Comparison of ENCODE assay signal across 26 mouse cellular contexts in genomic region chr19:60843324-60843723, GRCm38 (mm10). TPM values are rescaled to one million over a fixed set of nuclear protein-coding genes. Genes with fewer than 3 reads are reported as not detected.
A peak's percentile ranks its signal among the peaks of the same experiment; 100 is the strongest.
DNase-seq lines count a peak whose midpoint lies in the region; ATAC-seq and TF ChIP-seq lines count a peak whose summit lies in the region.
"Had no signal": no experiment of that assay in that cellular context is flagged by ENCODE, and none has a peak within 500 bp of the region (broad histone marks: within the 10 kb centered on the region; RNA-seq: fewer than 3 reads in every experiment).

No protein-coding gene starts in this region.

- H3K27me3 ChIP-seq in stomach, embryonic 15.5 days (replicated peaks), result no peaks in the 10 kb centered on the region
- no peaks in the 10 kb centered on the region for H3K27me3 ChIP-seq in stomach, postnatal 0 days (ENCODE audit: control insufficient read depth, insufficient read depth, low read length)
- no peaks in the 10 kb centered on the region for H3K27me3 ChIP-seq in liver, embryonic 14.5 days (ENCODE audit: control insufficient read depth, insufficient read depth, low read length)
- H3K27me3 ChIP-seq: embryonic facial prominence, embryonic 12.5 days; heart, embryonic 15.5 days; midbrain, embryonic 12.5 days; neural tube, embryonic 15.5 days had no signal

- H3K4me2 ChIP-seq in stomach, embryonic 15.5 days, result no peak overlapping the region
- no peak overlapping the region for H3K4me2 ChIP-seq in stomach, postnatal 0 days (replicated peaks; ENCODE audit: low read depth)
- H3K4me2 ChIP-seq in liver, embryonic 14.5 days (ENCODE audit: low read depth), result peak overlapping the region; percentile 39
- H3K4me2 ChIP-seq: embryonic facial prominence, embryonic 12.5 days; heart, embryonic 15.5 days; hindbrain, embryonic 14.5 days; midbrain, embryonic 12.5 days; neural tube, embryonic 15.5 days had no signal

- DNase-seq in stomach, postnatal 0 days (ENCODE audit: low spot score), result no peak
- peak; percentile 35 to 48 (median 39) for DNase-seq in liver, embryonic 14.5 days (ENCODE audit: low read depth in 3 of 3, low spot score in 3 of 3)
- DNase-seq in cerebellum, adult 11-12 months, result no peak
- DNase-seq in urinary bladder, postnatal 36 days (ENCODE audit: low spot score in 2 of 2), result no peak
- DNase-seq in kidney, postnatal 10 days, result no peak
- DNase-seq: adrenal gland, postnatal 10 days; cerebellum, adult 9-11 months; gastrocnemius, postnatal 36 days; heart, postnatal 36 days; kidney, adult 2 months; kidney, postnatal 25 days; layer of hippocampus, postnatal 36 days; lung, adult 18-20 months; lung, postnatal 10 days; thymus, adult 2 months; thymus, postnatal 4 days had no signal

- no peaks in the 10 kb centered on the region for H3K4me1 ChIP-seq in stomach, embryonic 15.5 days
- no peaks in the 10 kb centered on the region for H3K4me1 ChIP-seq in stomach, postnatal 0 days (replicated peaks; ENCODE audit: control insufficient read depth, insufficient read depth)
- H3K4me1 ChIP-seq in liver, embryonic 14.5 days (replicated peaks; ENCODE audit: control insufficient read depth in 2 of 2, insufficient read depth in 2 of 2, low read length in 1 of 2), result peaks cover 18 to 19% of the 10 kb centered on the region in 2 experiments
- H3K4me1 ChIP-seq: embryonic facial prominence, embryonic 12.5 days; midbrain, embryonic 12.5 days; neural tube, embryonic 15.5 days had no signal

- no peak overlapping the region for H3K27ac ChIP-seq in stomach, embryonic 15.5 days
- no peak overlapping the region for H3K27ac ChIP-seq in stomach, postnatal 0 days (replicated peaks)
- peak overlapping the region; percentile 18 for H3K27ac ChIP-seq in liver, embryonic 14.5 days
- H3K27ac ChIP-seq: embryonic facial prominence, embryonic 12.5 days; heart, embryonic 15.5 days; hindbrain, embryonic 14.5 days; midbrain, embryonic 12.5 days; neural tube, embryonic 15.5 days had no signal

- no peaks in the 10 kb centered on the region for H3K9me3 ChIP-seq in stomach, embryonic 15.5 days
- no peaks in the 10 kb centered on the region for H3K9me3 ChIP-seq in stomach, postnatal 0 days (ENCODE audit: control insufficient read depth, low read length)
- no peaks in the 10 kb centered on the region for H3K9me3 ChIP-seq in liver, embryonic 14.5 days (ENCODE audit: control insufficient read depth, low read length)
- H3K9me3 ChIP-seq: embryonic facial prominence, embryonic 12.5 days; heart, embryonic 15.5 days; midbrain, embryonic 12.5 days; neural tube, embryonic 15.5 days had no signal

- ATAC-seq in stomach, embryonic 15.5 days (ENCODE audit: insufficient read depth, low FRiP score, low read depth), result peak; percentile 63; the same call in 1 of the 2 replicates
- no peak for ATAC-seq in stomach, postnatal 0 days (ENCODE audit: low FRiP score, low TSS enrichment)
- ATAC-seq in erythroblast, adult 5-6 weeks (replicated peaks; ENCODE audit: low FRiP score, poor library complexity, severe bottlenecking), result peak; percentile 82
- peak; percentile 85 for ATAC-seq in liver, embryonic 14.5 days (ENCODE audit: insufficient read depth)
- ATAC-seq: forebrain, embryonic 16.5 days; inflammation-experienced regulatory T-cells, adult 6 months had no signal

- TF ChIP-seq CTCF in stomach, postnatal 0 days (IDR thresholded peaks at IDR 0.05; ENCODE audit: low read depth), result no peak
- TF ChIP-seq CTCF in liver, embryonic 14.5 days (IDR thresholded peaks at IDR 0.05; ENCODE audit: low read depth), result no peak

- no peak overlapping the region for H3K9ac ChIP-seq in stomach, embryonic 15.5 days
- no peak overlapping the region for H3K9ac ChIP-seq in stomach, postnatal 0 days (ENCODE audit: low read length)
- H3K9ac ChIP-seq in liver, embryonic 14.5 days (replicated peaks), result no peak overlapping the region; the same call in none of the 2 replicates
- H3K9ac ChIP-seq: embryonic facial prominence, embryonic 12.5 days; heart, embryonic 15.5 days; hindbrain, embryonic 14.5 days; midbrain, embryonic 12.5 days; neural tube, embryonic 15.5 days had no signal

- H3K4me3 ChIP-seq in stomach, embryonic 15.5 days (replicated peaks), result no peak overlapping the region
- H3K4me3 ChIP-seq in stomach, postnatal 0 days (ENCODE audit: low read depth, low read length), result no peak overlapping the region
- H3K4me3 ChIP-seq in liver, embryonic 14.5 days (ENCODE audit: insufficient read depth in 1 of 2, low read depth in 2 of 2, low read length in 2 of 2), result no peak overlapping the region
- H3K4me3 ChIP-seq: embryonic facial prominence, embryonic 12.5 days; erythroblast, embryonic 14.5 days; heart, embryonic 15.5 days; midbrain, embryonic 12.5 days; neural tube, embryonic 15.5 days had no signal

- H3K36me3 ChIP-seq in stomach, embryonic 15.5 days, result 0 out of 2 replicates have a peak, but pooled peaks cover 3% of the 10 kb centered on the region
- H3K36me3 ChIP-seq in stomach, postnatal 0 days (ENCODE audit: control insufficient read depth, insufficient read depth, low read length), result no peaks in the 10 kb centered on the region
- peaks cover 7% of the 10 kb centered on the region; the same call in 1 of the 2 replicates for H3K36me3 ChIP-seq in liver, embryonic 14.5 days (replicated peaks; ENCODE audit: control insufficient read depth, insufficient read depth, low read depth)

- no peak for TF ChIP-seq EP300 in stomach, postnatal 0 days (optimal IDR thresholded peaks at IDR 0.05)
- TF ChIP-seq EP300 in liver, embryonic 14.5 days (IDR thresholded peaks at IDR 0.05; ENCODE audit: low read depth), result peak; percentile 81

RNA-seq across cellular contexts. Expression of gene Sfxn4, which starts 18.0 kb away (rescaled TPM):
- 5.7 and 5.8 TPM in 2 replicates for polyA plus RNA-seq in stomach, embryonic 15.5 days (2015; fragmentation: Nextera tagmentation; extraction: Ambion mirVana)
- polyA plus RNA-seq in stomach, postnatal 0 days (2015; fragmentation: Nextera tagmentation; extraction: Ambion mirVana), result 2.2 and 2.8 TPM in 2 replicates
- total RNA-seq in erythroblast, adult 5-6 weeks (2015; ENCODE audit: low replicate concordance), result 7.3 and 11.9 TPM in 2 replicates
- total RNA-seq in erythroblast, adult 5-6 weeks (2017; ENCODE audit: low replicate concordance), result 3.5 and 13.2 TPM in 2 replicates
- polyA plus RNA-seq in liver, embryonic 14.5 days (2012; rRNA removed), result 0.90 and 0.98 TPM in 2 replicates
- polyA plus RNA-seq in liver, embryonic 14.5 days (2014; fragmentation: Nextera tagmentation; extraction: Ambion mirVana), result 0.94 and 1.2 TPM in 2 replicates

RNA-seq across cellular contexts. Expression of gene Prdx3, which starts 31.0 kb away (rescaled TPM):
- polyA plus RNA-seq in stomach, embryonic 15.5 days (2015; fragmentation: Nextera tagmentation; extraction: Ambion mirVana), result 122 and 128 TPM in 2 replicates
- polyA plus RNA-seq in stomach, postnatal 0 days (2015; fragmentation: Nextera tagmentation; extraction: Ambion mirVana), result 123 and 127 TPM in 2 replicates
- 99.3 and 105 TPM in 2 replicates for total RNA-seq in erythroblast, adult 5-6 weeks (2015; ENCODE audit: low replicate concordance)
- 88.4 and 96.3 TPM in 2 replicates for total RNA-seq in erythroblast, adult 5-6 weeks (2017; ENCODE audit: low replicate concordance)
- polyA plus RNA-seq in liver, embryonic 14.5 days (2012; rRNA removed), result 152 and 217 TPM in 2 replicates
- polyA plus RNA-seq in liver, embryonic 14.5 days (2014; fragmentation: Nextera tagmentation; extraction: Ambion mirVana), result 401 and 411 TPM in 2 replicates

RNA-seq across cellular contexts. Expression of gene Fam45a, which starts 31.9 kb away (rescaled TPM):
- polyA plus RNA-seq in stomach, embryonic 15.5 days (2015; fragmentation: Nextera tagmentation; extraction: Ambion mirVana), result 30.8 and 33.1 TPM in 2 replicates
- 23.6 and 24.5 TPM in 2 replicates for polyA plus RNA-seq in stomach, postnatal 0 days (2015; fragmentation: Nextera tagmentation; extraction: Ambion mirVana)
- total RNA-seq in erythroblast, adult 5-6 weeks (2015; ENCODE audit: low replicate concordance), result 11.7 and 15.5 TPM in 2 replicates
- 6.6 and 14.0 TPM in 2 replicates for total RNA-seq in erythroblast, adult 5-6 weeks (2017; ENCODE audit: low replicate concordance)
- polyA plus RNA-seq in liver, embryonic 14.5 days (2012; rRNA removed), result 8.5 and 11.8 TPM in 2 replicates
- 25.7 and 29.3 TPM in 2 replicates for polyA plus RNA-seq in liver, embryonic 14.5 days (2014; fragmentation: Nextera tagmentation; extraction: Ambion mirVana)

RNA-seq across cellular contexts. Expression of gene Grk5, which starts 46.2 kb away (rescaled TPM):
- 1.9 and 2.8 TPM in 2 replicates for polyA plus RNA-seq in stomach, embryonic 15.5 days (2015; fragmentation: Nextera tagmentation; extraction: Ambion mirVana)
- polyA plus RNA-seq in stomach, postnatal 0 days (2015; fragmentation: Nextera tagmentation; extraction: Ambion mirVana), result 1.0 and 1.1 TPM in 2 replicates
- total RNA-seq in erythroblast, adult 5-6 weeks (2015; ENCODE audit: low replicate concordance), result 2.7 and 12.1 TPM in 2 replicates
- total RNA-seq in erythroblast, adult 5-6 weeks (2017; ENCODE audit: low replicate concordance), result 5.2 and 14.6 TPM in 2 replicates
- 0.64 and 0.84 TPM in 2 replicates for polyA plus RNA-seq in liver, embryonic 14.5 days (2012; rRNA removed)
- 0.50 and 0.59 TPM in 2 replicates for polyA plus RNA-seq in liver, embryonic 14.5 days (2014; fragmentation: Nextera tagmentation; extraction: Ambion mirVana)

RNA-seq across cellular contexts. Expression of gene Eif3a, which starts 52.9 kb away (rescaled TPM):
- polyA plus RNA-seq in stomach, embryonic 15.5 days (2015; fragmentation: Nextera tagmentation; extraction: Ambion mirVana), result 135 and 145 TPM in 2 replicates
- 54.9 and 60.1 TPM in 2 replicates for polyA plus RNA-seq in stomach, postnatal 0 days (2015; fragmentation: Nextera tagmentation; extraction: Ambion mirVana)
- 63.8 and 94.0 TPM in 2 replicates for total RNA-seq in erythroblast, adult 5-6 weeks (2015; ENCODE audit: low replicate concordance)
- total RNA-seq in erythroblast, adult 5-6 weeks (2017; ENCODE audit: low replicate concordance), result 68.9 and 152 TPM in 2 replicates
- 37.6 and 96.1 TPM in 2 replicates for polyA plus RNA-seq in liver, embryonic 14.5 days (2012; rRNA removed)
- 95.1 and 103 TPM in 2 replicates for polyA plus RNA-seq in liver, embryonic 14.5 days (2014; fragmentation: Nextera tagmentation; extraction: Ambion mirVana)

Comparison
In these comparisons a context has a peak if more than half of its experiments do, and no peak if none do; other contexts are left out.
1. DNase-seq: peak in liver, embryonic 14.5 days (3 of 3); none in stomach, postnatal 0 days (single experiment), cerebellum, adult 11-12 months (single experiment), urinary bladder, postnatal 36 days (0 of 2) and kidney, postnatal 10 days (single experiment).